12 mouse cellular contexts compared by ENCODE assay signal in the genomic region with DNA sequence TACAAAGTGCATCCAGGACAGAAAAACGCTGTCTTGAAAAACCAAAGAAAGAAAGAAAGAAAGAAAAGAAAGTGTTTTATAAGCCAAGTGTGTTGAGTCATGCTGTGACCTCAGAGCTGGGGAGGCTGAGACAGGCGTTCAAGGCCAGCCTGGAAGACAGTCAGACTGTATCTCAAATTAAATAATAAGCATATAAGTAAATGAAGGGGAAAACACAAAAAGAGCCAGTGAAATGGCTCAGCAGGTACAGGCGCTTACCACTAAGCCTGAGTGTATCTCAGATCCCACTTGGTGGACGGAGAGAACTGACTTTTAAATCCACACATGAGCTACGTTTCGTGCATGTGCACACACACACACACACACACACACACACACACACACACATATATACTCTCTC. TPM values are rescaled to one million over a fixed set of nuclear protein-coding genes. Genes with fewer than 3 reads are reported as not detected.
A peak's percentile ranks its signal among the peaks of the same experiment; 100 is the strongest.
DNase-seq lines count a peak whose midpoint lies in the region; ATAC-seq and TF ChIP-seq lines count a peak whose summit lies in the region.
"Had no signal": no experiment of that assay in that cellular context is flagged by ENCODE, and none has a peak within 500 bp of the region (broad histone marks: within the 10 kb centered on the region; RNA-seq: fewer than 3 reads in every experiment).

No protein-coding gene starts in this region.

- H3K4me3 ChIP-seq in heart, embryonic 14.5 days (ENCODE audit: control insufficient read depth in 1 of 2, insufficient read depth in 1 of 2, low read depth in 1 of 2, low read length in 2 of 2): no peak overlapping the region
- no peak overlapping the region for H3K4me3 ChIP-seq in midbrain, embryonic 11.5 days (ENCODE audit: low read depth, low read length)
- H3K4me3 ChIP-seq in midbrain, embryonic 14.5 days (replicated peaks; ENCODE audit: low read depth, low read length): no peak overlapping the region
- H3K4me3 ChIP-seq in limb, embryonic 14.5 days (replicated peaks; ENCODE audit: low read length): no peak overlapping the region; the same call in 1 of the 2 replicates

- H3K4me1 ChIP-seq in heart, embryonic 14.5 days (ENCODE audit: control insufficient read depth in 2 of 2, insufficient read depth in 2 of 2, low read length in 2 of 2): peaks cover 0 to 19% of the 10 kb centered on the region in 2 experiments; a peak in 1 of 4 replicates
- peaks cover 2% of the 10 kb centered on the region; the same call in 1 of the 2 replicates for H3K4me1 ChIP-seq in midbrain, embryonic 11.5 days (ENCODE audit: control insufficient read depth, insufficient read depth, low read length)
- 0 out of 2 replicates have a peak, but pooled peaks cover 5% of the 10 kb centered on the region for H3K4me1 ChIP-seq in midbrain, embryonic 14.5 days (ENCODE audit: control insufficient read depth, insufficient read depth, low read length)
- H3K4me1 ChIP-seq in limb, embryonic 14.5 days (ENCODE audit: control insufficient read depth, insufficient read depth, low read length): peaks cover 9% of the 10 kb centered on the region; the same call in 1 of the 2 replicates

- no peaks in the 10 kb centered on the region for H3K27me3 ChIP-seq in heart, embryonic 14.5 days (ENCODE audit: control insufficient read depth, insufficient read depth, low read length)
- H3K27me3 ChIP-seq in midbrain, embryonic 11.5 days (ENCODE audit: control insufficient read depth, insufficient read depth, low read length): no peaks in the 10 kb centered on the region
- H3K27me3 ChIP-seq in midbrain, embryonic 14.5 days (ENCODE audit: control insufficient read depth, insufficient read depth, low read length): no peaks in the 10 kb centered on the region
- H3K27me3 ChIP-seq in limb, embryonic 14.5 days (ENCODE audit: control insufficient read depth, insufficient read depth, low read length): no peaks in the 10 kb centered on the region

- no peak overlapping the region for H3K9ac ChIP-seq in heart, embryonic 14.5 days (ENCODE audit: low read length)
- H3K9ac ChIP-seq in midbrain, embryonic 11.5 days (ENCODE audit: low read length): no peak overlapping the region
- H3K9ac ChIP-seq in midbrain, embryonic 14.5 days (replicated peaks; ENCODE audit: low read length): no peak overlapping the region
- no peak overlapping the region for H3K9ac ChIP-seq in limb, embryonic 14.5 days (ENCODE audit: low read depth, low read length, severe bottlenecking)

- TF ChIP-seq POLR2A in limb, embryonic 14.5 days (IDR thresholded peaks at IDR 0.05; ENCODE audit: borderline replicate concordance, extremely low read depth, insufficient read depth, insufficient read length): no peak

- H3K27ac ChIP-seq in heart, embryonic 14.5 days (replicated peaks in 1 of 2; ENCODE audit: control insufficient read depth in 1 of 2, insufficient read depth in 1 of 2, low read depth in 2 of 2, low read length in 2 of 2): no peak overlapping the region
- no peak overlapping the region for H3K27ac ChIP-seq in midbrain, embryonic 11.5 days (ENCODE audit: low read depth, low read length)
- H3K27ac ChIP-seq in midbrain, embryonic 14.5 days (replicated peaks; ENCODE audit: low read depth, low read length): no peak overlapping the region
- H3K27ac ChIP-seq in limb, embryonic 14.5 days (replicated peaks; ENCODE audit: low read depth, low read length): no peak overlapping the region
- H3K27ac ChIP-seq: layer of hippocampus, adult 2 months had no signal

- 89% methylated on average over 6 of the region's 6 CpGs for WGBS in heart, embryonic 14.5 days
- 88% methylated on average over 6 of the region's 6 CpGs for WGBS in midbrain, embryonic 11.5 days
- WGBS in midbrain, embryonic 14.5 days: 95% methylated on average over 6 of the region's 6 CpGs
- 92% methylated on average over 6 of the region's 6 CpGs for WGBS in limb, embryonic 14.5 days

- intact Hi-C loops in heart, postnatal 25 days (cut with DNase I): no loop called here

- ATAC-seq in heart, embryonic 14.5 days (ENCODE audit: insufficient number of reproducible peaks, insufficient read depth, low FRiP score, low read depth): no peak
- ATAC-seq in midbrain, embryonic 11.5 days (ENCODE audit: low FRiP score): no peak
- no peak for ATAC-seq in midbrain, embryonic 14.5 days (ENCODE audit: low FRiP score, low TSS enrichment)
- ATAC-seq in limb, embryonic 14.5 days (ENCODE audit: low FRiP score, low read depth): no peak
- ATAC-seq in cerebellum, adult (ENCODE audit: insufficient number of reproducible peaks, low FRiP score, low TSS enrichment): no peak

- H3K36me3 ChIP-seq in heart, embryonic 14.5 days (ENCODE audit: control insufficient read depth, insufficient read depth, low read length): peaks cover 17% of the 10 kb centered on the region
- no peaks in the 10 kb centered on the region for H3K36me3 ChIP-seq in midbrain, embryonic 11.5 days (ENCODE audit: control insufficient read depth, insufficient read depth, low read length)
- H3K36me3 ChIP-seq in midbrain, embryonic 14.5 days (ENCODE audit: control insufficient read depth, insufficient read depth, low read length): no peaks in the 10 kb centered on the region
- H3K36me3 ChIP-seq in limb, embryonic 14.5 days (ENCODE audit: control insufficient read depth, insufficient read depth, low read length): peaks cover 16% of the 10 kb centered on the region

- H3K9me3 ChIP-seq in heart, embryonic 14.5 days (ENCODE audit: control insufficient read depth, low read length): no peaks in the 10 kb centered on the region
- no peaks in the 10 kb centered on the region for H3K9me3 ChIP-seq in midbrain, embryonic 11.5 days (ENCODE audit: control insufficient read depth, low read length)
- no peaks in the 10 kb centered on the region for H3K9me3 ChIP-seq in midbrain, embryonic 14.5 days (ENCODE audit: control insufficient read depth, low read length)
- no peaks in the 10 kb centered on the region for H3K9me3 ChIP-seq in limb, embryonic 14.5 days (ENCODE audit: control insufficient read depth, low read length)

- H3K4me2 ChIP-seq in heart, embryonic 14.5 days (ENCODE audit: low read length): peak overlapping the region; percentile 68
- no peak overlapping the region for H3K4me2 ChIP-seq in midbrain, embryonic 11.5 days
- H3K4me2 ChIP-seq in midbrain, embryonic 14.5 days (ENCODE audit: low read length): no peak overlapping the region
- peak overlapping the region; percentile 63 for H3K4me2 ChIP-seq in limb, embryonic 14.5 days (replicated peaks; ENCODE audit: low read depth, low read length, severe bottlenecking)

- no peak for DNase-seq in heart, postnatal 25 days (ENCODE audit: low spot score)
- peak; percentile 44 for DNase-seq in midbrain, embryonic 11.5 days (ENCODE audit: low spot score, missing footprints)
- DNase-seq in midbrain, embryonic 14.5 days: no peak
- DNase-seq in limb, embryonic 14.5 days (ENCODE audit: low spot score): no peak
- DNase-seq in right cerebral cortex, postnatal 4 days: no peak
- no peak for DNase-seq in gastrocnemius, postnatal 4 days (ENCODE audit: low spot score in 2 of 2)
- DNase-seq: gastrocnemius, postnatal 14 days had no signal

RNA-seq across cellular contexts. Expression of a gene that starts 1.8 kb away (rescaled TPM):
- 299 and 301 TPM in 2 replicates for polyA plus RNA-seq in heart, embryonic 14.5 days (2014; fragmentation: Nextera tagmentation; extraction: Ambion mirVana)
- total RNA-seq in heart, postnatal 25 days (2021): 100 to 1,000 TPM; 132 to 152 TPM
- 124 and 131 TPM in 2 replicates for polyA plus RNA-seq in midbrain, embryonic 11.5 days (2014; fragmentation: Nextera tagmentation; extraction: Ambion mirVana)
- 61.7 and 114 TPM in 2 replicates for polyA plus RNA-seq in midbrain, embryonic 14.5 days (2014; fragmentation: Nextera tagmentation; extraction: Ambion mirVana)
- polyA plus RNA-seq in limb, embryonic 14.5 days (2012; rRNA removed): 125 and 145 TPM in 2 replicates
- 298 and 308 TPM in 2 replicates for polyA plus RNA-seq in limb, embryonic 14.5 days (2014; fragmentation: Nextera tagmentation; extraction: Ambion mirVana)
- 100 to 1,000 TPM; 168 to 182 TPM for total RNA-seq in gastrocnemius, postnatal 4 days (2021)

RNA-seq across cellular contexts. Expression of a gene that starts 11.2 kb away (rescaled TPM):
- polyA plus RNA-seq in heart, embryonic 14.5 days (2014; fragmentation: Nextera tagmentation; extraction: Ambion mirVana): 0.11 and 0.15 TPM in 2 replicates
- total RNA-seq in heart, postnatal 25 days (2021): not detected
- not detected in 2 replicates for polyA plus RNA-seq in midbrain, embryonic 11.5 days (2014; fragmentation: Nextera tagmentation; extraction: Ambion mirVana)
- polyA plus RNA-seq in midbrain, embryonic 14.5 days (2014; fragmentation: Nextera tagmentation; extraction: Ambion mirVana): not detected in 2 replicates
- polyA plus RNA-seq in limb, embryonic 14.5 days (2012; rRNA removed): 0.08 and 0.17 TPM in 2 replicates
- polyA plus RNA-seq in limb, embryonic 14.5 days (2014; fragmentation: Nextera tagmentation; extraction: Ambion mirVana): not detected in 2 replicates
- not detected for total RNA-seq in gastrocnemius, postnatal 4 days (2021)
- total RNA-seq: gastrocnemius, postnatal 14 days; layer of hippocampus, adult 2 months; neutrophil, adult 5-6 weeks had no signal

RNA-seq across cellular contexts. Expression of a gene that starts 31.1 kb away (rescaled TPM):
- 6.1 TPM in 2 replicates for polyA plus RNA-seq in heart, embryonic 14.5 days (2014; fragmentation: Nextera tagmentation; extraction: Ambion mirVana)
- 10 to 100 TPM; 10.2 to 11.3 TPM for total RNA-seq in heart, postnatal 25 days (2021)
- 11.1 and 11.9 TPM in 2 replicates for polyA plus RNA-seq in midbrain, embryonic 11.5 days (2014; fragmentation: Nextera tagmentation; extraction: Ambion mirVana)
- 9.4 and 12.1 TPM in 2 replicates for polyA plus RNA-seq in midbrain, embryonic 14.5 days (2014; fragmentation: Nextera tagmentation; extraction: Ambion mirVana)
- 11.4 and 13.6 TPM in 2 replicates for polyA plus RNA-seq in limb, embryonic 14.5 days (2012; rRNA removed)
- polyA plus RNA-seq in limb, embryonic 14.5 days (2014; fragmentation: Nextera tagmentation; extraction: Ambion mirVana): 8.7 and 10.5 TPM in 2 replicates
- total RNA-seq in gastrocnemius, postnatal 4 days (2021): 10 to 100 TPM; 11.4 to 12.8 TPM

RNA-seq across cellular contexts. Expression of a gene that starts 36.7 kb away (rescaled TPM):
- not detected in 2 replicates for polyA plus RNA-seq in heart, embryonic 14.5 days (2014; fragmentation: Nextera tagmentation; extraction: Ambion mirVana)
- total RNA-seq in heart, postnatal 25 days (2021): not detected
- polyA plus RNA-seq in midbrain, embryonic 11.5 days (2014; fragmentation: Nextera tagmentation; extraction: Ambion mirVana): not detected in 2 replicates
- polyA plus RNA-seq in midbrain, embryonic 14.5 days (2014; fragmentation: Nextera tagmentation; extraction: Ambion mirVana): not detected in 2 replicates
- 0.03 and 0.04 TPM in 2 replicates for polyA plus RNA-seq in limb, embryonic 14.5 days (2012; rRNA removed)
- polyA plus RNA-seq in limb, embryonic 14.5 days (2014; fragmentation: Nextera tagmentation; extraction: Ambion mirVana): 0.17 TPM in 1 of 2 replicates, not detected in the other
- not detected for total RNA-seq in gastrocnemius, postnatal 4 days (2021)
- total RNA-seq: gastrocnemius, postnatal 14 days; layer of hippocampus, adult 2 months; megakaryocyte-erythroid progenitor cell, adult 5-6 weeks; neutrophil, adult 5-6 weeks had no signal

RNA-seq across cellular contexts. Expression of a gene that starts 36.8 kb away (rescaled TPM):
- polyA plus RNA-seq in heart, embryonic 14.5 days (2014; fragmentation: Nextera tagmentation; extraction: Ambion mirVana): not detected in 2 replicates
- total RNA-seq in heart, postnatal 25 days (2021): not detected
- polyA plus RNA-seq in midbrain, embryonic 11.5 days (2014; fragmentation: Nextera tagmentation; extraction: Ambion mirVana): not detected in 2 replicates
- polyA plus RNA-seq in midbrain, embryonic 14.5 days (2014; fragmentation: Nextera tagmentation; extraction: Ambion mirVana): not detected in 2 replicates
- polyA plus RNA-seq in limb, embryonic 14.5 days (2012; rRNA removed): not detected in 2 replicates
- not detected in 2 replicates for polyA plus RNA-seq in limb, embryonic 14.5 days (2014; fragmentation: Nextera tagmentation; extraction: Ambion mirVana)
- total RNA-seq in gastrocnemius, postnatal 4 days (2021): not detected
- total RNA-seq: gastrocnemius, postnatal 14 days; layer of hippocampus, adult 2 months; megakaryocyte-erythroid progenitor cell, adult 5-6 weeks; neutrophil, adult 5-6 weeks had no signal

Comparison
In these comparisons a context has a peak if more than half of its experiments do, and no peak if none do; other contexts are left out.
1. H3K4me2 ChIP-seq: peak in heart, embryonic 14.5 days (single experiment) and limb, embryonic 14.5 days (single experiment); none in midbrain, embryonic 11.5 days (single experiment) and midbrain, embryonic 14.5 days (single experiment).